Mouse (Mus musculus) kidney, postnatal 14 days (tissue): ENCODE data around the gene Fgfr2.

Source experiments
- DNase-seq: peaks from one replicate; pipeline ENCODE4 v3.0.0; 2022; ENCODE audit warnings: mixed read lengths

The Fgfr2 gene

DNA sequence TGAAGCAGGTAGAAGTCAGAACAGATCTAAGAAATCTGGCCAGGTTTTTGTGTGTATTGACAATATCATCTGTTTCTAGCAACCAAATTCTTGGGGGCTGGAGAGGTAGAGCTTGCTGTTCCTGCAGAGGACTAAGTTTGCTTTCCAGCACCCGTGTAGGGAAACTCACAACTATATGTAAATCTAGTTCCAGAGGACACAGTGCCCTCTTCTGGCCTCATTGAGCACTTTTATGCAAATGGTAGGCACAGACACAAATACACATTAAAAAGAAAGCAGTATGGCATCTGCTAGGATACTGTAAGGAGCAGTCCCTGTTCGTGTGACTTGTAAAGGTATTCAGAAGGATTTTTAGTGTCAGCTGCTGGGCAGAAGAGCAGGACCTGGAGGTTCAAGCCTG is 240.8 kb downstream of the Fgfr2 start:
- no peak for DNase-seq

- DNase-seq, result no peak
These were observed 242.9 kb downstream of the Fgfr2 start for GRCm38 (mm10) chr7:132880276-132880675.

DNA sequence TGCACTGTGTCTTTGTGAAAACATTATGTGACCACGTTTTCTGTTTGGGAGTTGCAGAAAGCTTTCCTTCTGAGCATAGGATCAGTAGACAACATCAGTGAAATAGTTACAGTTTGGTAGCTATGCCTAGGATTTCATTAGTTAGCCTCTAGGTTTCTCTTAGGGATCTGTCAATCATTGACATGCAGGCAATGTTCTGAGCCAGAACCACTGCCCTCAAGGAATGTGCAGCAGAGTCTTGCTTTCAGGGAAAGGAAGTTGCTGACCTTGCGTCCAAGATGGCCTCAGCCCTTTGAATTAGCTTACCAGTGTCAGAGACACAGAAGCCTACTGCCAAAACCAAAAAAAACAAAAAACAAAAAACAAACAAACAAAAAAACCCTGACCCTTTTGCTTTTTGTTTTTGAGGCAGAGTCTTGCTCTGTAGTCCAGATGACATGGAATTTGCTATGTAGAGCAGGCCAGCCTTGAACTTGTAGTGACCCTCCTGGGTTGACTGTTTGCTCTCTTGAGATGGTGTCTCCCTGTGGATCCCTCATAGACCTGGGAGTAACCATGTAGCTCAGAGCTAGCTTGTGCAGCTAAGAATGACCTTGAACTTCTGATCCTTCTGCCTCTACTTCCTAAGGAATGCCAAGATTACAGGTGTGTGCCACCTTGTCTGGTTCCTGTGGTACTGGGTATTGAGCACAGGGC is 247.6 kb downstream of the Fgfr2 start:
- peak; percentile 81 for DNase-seq

- DNase-seq, result no peak
These were observed 250.1 kb downstream of the Fgfr2 start for GRCm38 (mm10) chr7:132873043-132873442.

DNA sequence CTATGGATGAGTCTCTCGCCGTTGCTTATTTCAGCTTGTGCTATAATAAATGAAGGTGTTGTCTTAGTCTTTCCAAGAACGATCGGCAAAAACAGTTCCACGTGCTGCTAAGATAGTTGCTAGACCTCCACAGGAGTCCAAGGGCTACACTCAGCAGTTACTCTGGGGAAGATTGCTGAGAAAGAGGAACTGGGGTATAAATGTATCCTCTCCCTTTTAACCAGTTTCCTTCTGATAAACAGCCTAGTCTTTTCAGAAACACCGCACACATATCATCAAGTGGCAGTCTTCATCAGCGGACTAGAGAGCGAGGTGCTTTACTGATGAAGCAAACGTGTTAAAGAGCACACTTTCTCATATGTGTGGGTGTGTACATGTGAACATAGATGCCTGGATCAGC is 256.8 kb downstream of the Fgfr2 start:
- no peak for DNase-seq

GRCm38 (mm10) chr7:132859042-132859958 is 263.9 kb downstream of the Fgfr2 start, which contains the start of gene Abraxas2:
Gene Abraxas2 (plus strand): TSS chr7:132859225.
- DNase-seq, result peak; percentile 93

GRCm38 (mm10) chr7:132858043-132858608 is 265.0 kb downstream of the Fgfr2 start:
- DNase-seq, result no peak

DNA sequence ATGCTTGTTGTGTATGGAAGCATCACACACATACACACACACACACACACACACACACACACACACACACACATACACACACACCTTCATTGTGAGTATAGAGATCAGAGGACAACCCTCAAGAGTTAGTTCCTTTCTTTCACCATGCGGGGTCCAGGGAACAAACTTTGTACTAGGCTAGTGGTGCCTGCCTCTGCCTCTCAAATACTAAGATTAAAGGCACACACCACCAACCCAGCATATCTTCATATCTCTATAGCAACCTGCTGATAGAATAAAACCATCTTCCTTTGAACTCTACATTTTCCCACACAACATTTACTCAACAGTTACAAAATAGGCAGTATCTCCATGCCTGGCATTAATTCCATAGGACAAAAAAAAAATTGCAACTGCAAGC is 267.1 kb downstream of the Fgfr2 start:
- no peak for DNase-seq

DNA sequence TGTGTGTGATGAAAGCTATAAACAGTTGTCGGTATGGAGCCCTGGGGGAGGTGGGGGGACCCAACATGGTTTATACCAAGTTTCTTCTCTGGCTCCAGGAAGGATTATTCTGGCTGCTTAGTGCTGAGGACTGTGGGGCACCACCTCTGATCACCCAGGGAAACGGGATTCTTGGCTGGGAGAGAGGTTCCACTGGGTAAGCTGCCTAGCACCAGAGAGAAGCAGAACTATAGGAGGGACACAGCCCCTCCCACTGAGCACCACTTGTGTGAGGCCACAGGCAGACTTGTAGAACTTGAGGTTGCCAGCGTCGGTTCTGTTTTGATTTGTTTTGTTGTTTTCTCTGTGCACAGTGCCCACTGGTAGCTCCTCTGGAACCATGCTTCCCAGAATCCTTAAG is 269.2 kb downstream of the Fgfr2 start:
- no peak for DNase-seq

- no peak for DNase-seq
These were observed 269.8 kb downstream of the Fgfr2 start for GRCm38 (mm10) chr7:132853361-132853760.

DNA sequence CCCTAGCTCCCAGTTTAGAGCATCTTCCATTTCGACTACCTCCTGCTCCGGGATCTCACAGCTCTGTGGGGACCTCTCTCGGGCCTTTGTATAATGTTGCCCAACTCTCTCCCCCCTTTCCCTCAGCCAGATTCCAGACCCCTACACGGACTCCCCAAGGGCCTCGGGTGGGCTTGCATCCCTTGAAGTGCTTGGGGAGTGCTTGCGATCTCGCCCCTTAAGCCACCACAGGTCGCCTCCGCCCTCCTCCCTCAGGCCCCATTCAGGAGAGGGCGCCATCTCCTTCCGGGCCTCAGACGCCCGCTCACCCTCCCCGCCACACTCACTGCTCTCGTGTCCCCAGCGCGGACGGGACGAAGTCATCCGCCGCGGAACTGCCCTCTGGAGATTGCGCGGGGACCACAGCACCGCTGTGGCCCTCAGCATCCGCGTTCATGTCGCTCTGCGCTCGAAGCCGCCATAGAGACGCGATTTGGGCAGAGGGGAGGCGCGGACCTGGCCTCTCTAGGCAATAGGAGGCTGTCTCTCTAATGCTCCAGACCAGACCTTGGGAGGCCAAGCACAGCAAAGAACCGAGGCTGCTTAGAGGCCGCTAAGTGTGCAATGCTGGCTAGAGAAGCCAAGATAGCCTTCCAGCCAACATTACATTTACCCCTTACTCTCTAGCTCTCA is 270.8 kb downstream of the Fgfr2 start, which contains the start of gene Eef1akmt2:
Gene Eef1akmt2, minus strand, starts transcription at position 501 of the 672 bp plus-strand sequence.
- DNase-seq, result peak; percentile 90

DNA sequence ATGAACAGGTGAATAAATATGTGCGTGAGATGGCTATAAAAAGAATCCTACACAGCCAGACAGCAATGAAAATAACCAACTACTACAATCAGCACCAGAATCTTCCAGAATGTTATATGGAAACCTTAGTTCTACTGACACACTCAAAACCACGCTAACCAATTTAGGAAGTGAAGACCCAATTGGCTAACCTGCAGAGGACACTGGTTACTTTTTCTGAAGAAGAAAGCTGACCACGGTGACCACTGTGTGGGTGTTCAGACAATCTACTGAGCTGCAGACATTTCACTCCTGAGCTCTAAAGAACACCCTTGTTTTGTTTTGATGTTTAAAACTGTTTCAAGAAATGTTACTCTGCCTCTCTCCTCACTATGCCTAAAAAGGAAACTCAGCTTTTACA is 280.0 kb downstream of the Fgfr2 start:
- DNase-seq, result no peak

- no peak for DNase-seq
These were observed 280.7 kb downstream of the Fgfr2 start for GRCm38 (mm10) chr7:132842455-132842854.

- DNase-seq, result no peak
These were observed 281.9 kb downstream of the Fgfr2 start for GRCm38 (mm10) chr7:132841287-132841686.

DNA sequence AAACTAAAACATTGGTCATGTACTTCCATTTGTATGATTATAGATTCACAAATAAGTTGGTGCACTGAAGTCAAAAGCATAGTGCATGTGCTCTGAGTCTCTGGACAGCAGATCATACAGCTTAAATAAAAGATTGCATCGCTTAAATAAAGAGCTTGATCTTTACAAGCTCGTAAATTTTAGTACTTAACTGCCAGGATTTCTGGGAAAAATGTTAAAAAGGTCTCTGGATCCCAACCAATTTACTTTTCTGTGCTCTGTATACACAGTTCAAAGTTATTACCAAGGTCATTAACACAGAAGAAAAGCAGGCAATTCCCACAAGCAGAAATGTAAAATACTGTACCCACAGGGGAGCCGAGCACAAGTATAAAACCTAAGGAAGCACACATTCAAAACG is 292.2 kb downstream of the Fgfr2 start:
- DNase-seq, result no peak

DNA sequence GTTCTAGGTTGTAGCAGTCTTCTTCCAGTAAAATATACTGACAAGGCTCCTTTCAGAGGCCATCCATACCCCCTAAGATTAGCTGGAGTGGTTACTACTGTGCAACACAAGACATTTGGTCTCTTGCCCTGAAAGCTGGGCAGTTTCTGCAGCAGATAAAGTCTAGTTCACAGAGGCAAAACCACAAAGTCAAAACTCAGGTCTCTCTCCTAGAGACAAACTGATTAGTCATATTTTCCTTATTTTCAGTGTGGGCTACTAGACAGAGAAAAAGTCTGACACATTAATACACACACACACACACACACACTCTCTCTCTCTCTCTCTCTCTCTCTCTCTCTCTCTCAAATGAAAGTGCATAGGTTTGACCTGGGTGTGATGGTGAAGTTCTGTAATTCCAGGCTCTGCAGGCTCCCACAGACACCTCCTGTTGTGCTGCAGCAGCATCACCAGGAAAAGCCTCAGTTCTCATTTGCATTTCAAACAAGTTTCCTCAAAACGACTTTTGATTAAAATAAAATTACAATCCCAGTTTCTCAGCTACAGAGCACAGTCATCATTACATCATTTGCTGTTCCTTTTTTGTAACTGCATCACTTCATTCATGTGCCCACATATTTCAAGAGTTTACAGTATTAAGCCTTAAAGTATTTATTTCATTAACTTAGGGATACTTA is 298.7 kb downstream of the Fgfr2 start:
- no peak for DNase-seq

GRCm38 (mm10) chr7:132823832-132824231 is 299.3 kb downstream of the Fgfr2 start:
- DNase-seq, result no peak

GRCm38 (mm10) chr7:132820692-132821091 is 302.5 kb downstream of the Fgfr2 start:
- DNase-seq, result no peak

GRCm38 (mm10) chr7:132817056-132817455 is 306.1 kb downstream of the Fgfr2 start:
- no peak for DNase-seq

DNA sequence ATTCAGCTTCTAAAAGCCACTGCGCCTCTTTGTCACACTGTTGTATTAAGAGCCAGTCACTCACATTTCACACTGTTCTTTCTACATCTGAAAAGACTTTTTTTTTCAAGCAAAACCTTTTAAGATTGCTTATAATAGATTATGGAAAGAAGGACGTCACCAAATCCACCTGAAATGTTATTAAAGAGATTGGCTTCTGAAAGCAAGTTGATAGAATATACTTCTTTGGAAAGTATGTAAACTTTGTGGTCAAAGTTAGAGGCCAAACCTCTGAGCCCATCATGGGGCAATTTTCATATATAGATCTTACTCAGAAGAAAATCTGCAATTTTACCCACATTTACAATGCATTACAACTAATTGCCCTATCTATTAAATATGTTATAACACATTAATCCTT is 306.6 kb downstream of the Fgfr2 start:
- DNase-seq, result no peak

DNA sequence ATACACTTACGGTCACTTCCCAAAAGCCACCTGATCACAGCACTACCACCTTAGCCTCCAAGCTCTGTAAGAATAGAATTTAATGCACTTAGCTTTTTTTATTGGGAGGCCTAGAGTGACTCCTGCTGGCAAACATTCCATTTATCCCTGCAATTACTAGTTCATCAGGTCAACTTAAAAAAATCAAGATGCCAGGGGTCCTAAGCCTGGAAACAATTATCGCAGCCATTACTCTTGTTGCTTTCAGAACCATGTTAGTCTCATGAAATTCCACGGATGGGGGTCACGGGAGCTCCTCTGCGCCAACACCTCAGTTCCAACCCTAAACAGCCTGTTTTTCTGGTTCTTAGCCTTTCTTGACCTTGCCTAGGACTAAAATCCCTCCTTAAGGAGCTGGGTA is 308.1 kb downstream of the Fgfr2 start:
- DNase-seq, result no peak

DNA sequence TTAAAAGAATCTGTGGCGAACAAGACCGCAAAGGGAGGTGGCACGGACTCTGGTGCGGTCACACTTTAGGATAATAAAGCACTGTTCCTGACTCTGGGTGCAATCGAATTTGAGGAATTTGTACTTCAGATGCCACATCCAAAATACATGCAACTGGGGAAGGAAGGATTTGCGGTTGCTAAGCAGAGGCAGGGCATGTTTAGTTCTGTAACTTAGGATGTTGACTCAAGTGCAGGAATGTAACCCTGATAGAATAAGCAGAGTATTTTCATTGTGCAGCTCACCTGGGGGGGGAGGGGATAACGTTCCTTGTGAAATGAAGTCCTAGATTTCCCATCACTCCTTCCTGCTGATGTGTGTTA is 309.1 kb downstream of the Fgfr2 start:
- DNase-seq, result no peak
